Mouse (Mus musculus): ENCODE data around the gene Tm4sf20. TPM values are rescaled to one million over a fixed set of nuclear protein-coding genes. Genes with fewer than 3 reads are reported as not detected.
A peak's percentile ranks its signal among the peaks of the same experiment; 100 is the strongest.

Gene Tm4sf20
- total and polyA plus RNA-seq, 3 experiments, result not detected

DNA sequence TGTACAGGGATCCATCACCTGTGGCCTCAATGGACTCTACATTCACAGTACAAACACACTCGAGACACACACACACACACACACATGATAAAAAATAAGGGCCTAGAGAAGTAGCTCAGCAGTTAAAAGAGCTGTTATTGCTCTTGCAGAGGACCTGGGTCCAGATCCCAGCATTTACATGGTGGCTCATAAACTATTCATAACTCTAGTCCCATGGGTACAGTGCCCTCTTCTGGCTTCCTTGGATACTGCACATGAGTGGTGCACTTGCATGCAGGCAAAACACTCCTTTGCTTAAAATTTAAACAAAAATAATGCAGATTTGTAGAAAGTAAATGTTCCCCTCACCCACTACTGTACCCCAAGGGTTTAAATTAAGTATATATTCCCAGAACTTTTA, 8.7 kb downstream of the Tm4sf20 start:
- Histone ChIP-seq H3K4me1 (ENCODE audit: control insufficient read depth in 1 of 2, insufficient read depth in 2 of 2) (no peaks in the 10 kb centered on the region), H3K36me3 (replicated peaks in 1 of 2; ENCODE audit: control insufficient read depth in 1 of 2, insufficient read depth in 1 of 2, low read length in 1 of 2) (peaks cover 10 to 57% of the 10 kb centered on the region in 2 experiments), H3K9me3 (replicated peaks; ENCODE audit: low read length) (no peaks in the 10 kb centered on the region), H3K27ac (ENCODE audit: insufficient read depth, low read depth) (no peak overlapping the region), H3K4me3 (replicated peaks in 1 of 3; ENCODE audit: low read depth in 2 of 3, low read length in 2 of 3, poor library complexity in 1 of 3) (no peak overlapping the region), H3K27me3 (replicated peaks) (no peaks in the 10 kb centered on the region), H3K9ac (ENCODE audit: insufficient read depth, low read depth) (no peak overlapping the region), H3K4me2 (ENCODE audit: insufficient read depth, low read depth, poor library complexity, severe bottlenecking) (no peak overlapping the region), H3K79me2 (replicated peaks; ENCODE audit: control insufficient read depth, extremely low read depth, insufficient read depth, poor library complexity, severe bottlenecking) (no peaks in the 10 kb centered on the region)
- in situ Hi-C loops (cut with MboI; ENCODE audit: low pct_ligation_motif_present, low pct_unique_long_range_greater_than_20kb, low sequenced_read_pairs) (loop anchor here (25.0 kb wide), 1 partner anchor 197 kb away; no protein-coding TSS in a partner anchor), dilution Hi-C loops (cut with MboI; ENCODE audit: extremely low pct_ligation_motif_present, extremely low pct_unique_long_range_greater_than_20kb, low sequenced_read_pairs) (no loop called here)
- TF ChIP-seq ZKSCAN1 (IDR thresholded peaks at IDR 0.05; ENCODE audit: borderline replicate concordance, low read depth, low read length) (no peak), MXI1 (IDR thresholded peaks at IDR 0.05; ENCODE audit: low read depth, low read length) (no peak), RAD21 (IDR thresholded peaks at IDR 0.05; ENCODE audit: low read depth, low read length) (peak; percentile 27), ZNF384 (IDR thresholded peaks at IDR 0.05; ENCODE audit: low read depth, low read length) (no peak), TBP (conservative IDR thresholded peaks at IDR 0.05; ENCODE audit: low read depth, low read length) (no peak), RCOR1 (conservative IDR thresholded peaks at IDR 0.05; ENCODE audit: low read depth, low read length) (no peak), NELFE (IDR thresholded peaks at IDR 0.05; ENCODE audit: low read depth, low read length) (no peak), JUN (IDR thresholded peaks at IDR 0.05; ENCODE audit: insufficient read depth, low read depth, low read length) (no peak), GABPA (IDR thresholded peaks at IDR 0.05; ENCODE audit: insufficient replicate concordance, low read depth, low read length) (no peak), SMC3 (IDR thresholded peaks at IDR 0.05; ENCODE audit: low read depth, low read length) (0 out of 2 replicates have a peak, but pooled peaks have one; percentile 7), ELF1 (IDR thresholded peaks at IDR 0.05; ENCODE audit: low read depth, low read length) (no peak), HCFC1 (IDR thresholded peaks at IDR 0.05; ENCODE audit: low read depth, low read length) (no peak), BHLHE40 (IDR thresholded peaks at IDR 0.05; ENCODE audit: low read depth, low read length) (no peak), KAT2A (IDR thresholded peaks at IDR 0.05; ENCODE audit: insufficient replicate concordance, low read length) (no peak), MAZ (IDR thresholded peaks at IDR 0.05; ENCODE audit: low read depth, low read length) (no peak), CTCF (conservative IDR thresholded peaks at IDR 0.05 in 1 of 2, IDR thresholded peaks at IDR 0.05 in 1 of 2; ENCODE audit: low read depth in 2 of 2, low read length in 2 of 2) (peak; percentile 52 to 54), CHD2 (IDR thresholded peaks at IDR 0.05; ENCODE audit: low read length) (no peak), POLR2AphosphoS2 (IDR thresholded peaks at IDR 0.05; ENCODE audit: low read depth, low read length) (no peak), USF1 (IDR thresholded peaks at IDR 0.05; ENCODE audit: low read depth, low read length) (no peak), USF2 (conservative IDR thresholded peaks at IDR 0.05; ENCODE audit: low read depth, low read length) (no peak)
- peak; percentile 32 for DNase-seq (ENCODE audit: extremely low read depth)

DNA sequence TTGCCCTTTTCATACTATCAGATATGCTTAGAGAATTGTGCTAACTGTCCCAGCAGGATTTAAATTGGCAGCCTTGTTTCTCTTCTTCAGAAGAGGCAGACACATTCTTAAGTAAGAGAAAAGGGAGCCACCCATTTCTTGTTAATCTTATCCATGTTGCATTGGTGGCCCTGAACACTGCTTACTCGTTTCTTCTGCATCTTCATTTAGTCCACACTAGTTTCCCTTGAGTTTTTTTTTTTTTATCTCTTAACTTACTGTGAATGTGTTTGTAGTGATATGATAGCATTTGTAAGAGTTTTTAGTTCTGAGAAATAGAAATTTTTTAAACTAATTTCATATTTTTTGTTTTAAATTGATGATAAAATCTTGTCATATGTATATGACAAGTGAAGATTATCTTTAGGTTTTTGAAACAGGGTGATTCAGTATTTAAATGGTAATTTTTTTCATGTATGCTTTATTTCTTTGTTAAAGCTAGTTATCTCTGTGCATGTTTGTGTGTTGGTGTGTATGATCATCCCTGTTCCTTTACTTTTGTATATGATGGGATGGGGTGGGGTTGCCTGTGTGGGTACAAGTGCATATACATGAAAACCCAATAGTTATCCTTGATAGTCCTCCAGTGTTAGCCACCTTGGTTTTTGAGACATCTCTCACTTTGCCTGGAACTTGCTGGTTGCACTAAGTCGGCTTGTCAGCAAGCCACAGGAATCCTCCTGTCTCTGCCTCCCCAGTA, 20.4 kb downstream of the Tm4sf20 start:
- Histone ChIP-seq H3K9me3 (replicated peaks; ENCODE audit: low read length) (no peaks in the 10 kb centered on the region), H3K27me3 (replicated peaks) (no peaks in the 10 kb centered on the region), H3K4me1 (ENCODE audit: control insufficient read depth in 1 of 2, insufficient read depth in 2 of 2) (no peaks in the 10 kb centered on the region), H3K79me2 (replicated peaks; ENCODE audit: control insufficient read depth, extremely low read depth, insufficient read depth, poor library complexity, severe bottlenecking) (no peaks in the 10 kb centered on the region), H3K4me3 (replicated peaks in 1 of 3; ENCODE audit: low read depth in 2 of 3, low read length in 2 of 3, poor library complexity in 1 of 3) (no peak overlapping the region), H3K9ac (ENCODE audit: insufficient read depth, low read depth) (no peak overlapping the region), H3K36me3 (replicated peaks in 1 of 2; ENCODE audit: control insufficient read depth in 1 of 2, insufficient read depth in 1 of 2, low read length in 1 of 2) (peaks cover 19 to 69% of the 10 kb centered on the region in 2 experiments), H3K4me2 (ENCODE audit: insufficient read depth, low read depth, poor library complexity, severe bottlenecking) (no peak overlapping the region), H3K27ac (ENCODE audit: insufficient read depth, low read depth) (no peak overlapping the region)
- TF ChIP-seq ZKSCAN1 (IDR thresholded peaks at IDR 0.05; ENCODE audit: borderline replicate concordance, low read depth, low read length) (no peak), NRF1 (IDR thresholded peaks at IDR 0.05; ENCODE audit: low read depth, low read length) (no peak), HCFC1 (IDR thresholded peaks at IDR 0.05; ENCODE audit: low read depth, low read length) (no peak), ELF1 (IDR thresholded peaks at IDR 0.05; ENCODE audit: low read depth, low read length) (no peak), USF2 (conservative IDR thresholded peaks at IDR 0.05; ENCODE audit: low read depth, low read length) (no peak), JUND (conservative IDR thresholded peaks at IDR 0.05; ENCODE audit: low read depth, low read length) (no peak), MAX (IDR thresholded peaks at IDR 0.05; ENCODE audit: low read length) (no peak), SMC3 (IDR thresholded peaks at IDR 0.05; ENCODE audit: low read depth, low read length) (no peak), MYC (IDR thresholded peaks at IDR 0.05; ENCODE audit: low read depth, low read length) (no peak), MAZ (IDR thresholded peaks at IDR 0.05; ENCODE audit: low read depth, low read length) (no peak), CTCF (conservative IDR thresholded peaks at IDR 0.05 in 1 of 2, IDR thresholded peaks at IDR 0.05 in 1 of 2; ENCODE audit: low read depth in 2 of 2, low read length in 2 of 2) (no peak), TCF12 (IDR thresholded peaks at IDR 0.05; ENCODE audit: low read depth, low read length) (no peak), POLR2AphosphoS2 (IDR thresholded peaks at IDR 0.05; ENCODE audit: low read depth, low read length) (no peak), IRF4 (IDR thresholded peaks at IDR 0.05; ENCODE audit: low read depth, low read length) (no peak), RCOR1 (conservative IDR thresholded peaks at IDR 0.05; ENCODE audit: low read depth, low read length) (no peak), MEF2A (IDR thresholded peaks at IDR 0.05; ENCODE audit: borderline replicate concordance, low read depth, low read length) (no peak), CHD1 (IDR thresholded peaks at IDR 0.05; ENCODE audit: low read depth, low read length) (no peak), ZNF384 (IDR thresholded peaks at IDR 0.05; ENCODE audit: low read depth, low read length) (no peak), CHD2 (IDR thresholded peaks at IDR 0.05; ENCODE audit: low read length) (no peak), PAX5 (IDR thresholded peaks at IDR 0.05; ENCODE audit: low read length) (no peak)
- DNase-seq (ENCODE audit: extremely low read depth), result no peak
- dilution Hi-C loops (cut with MboI; ENCODE audit: extremely low pct_ligation_motif_present, extremely low pct_unique_long_range_greater_than_20kb, low sequenced_read_pairs) (no loop called here), in situ Hi-C loops (cut with MboI; ENCODE audit: low pct_ligation_motif_present, low pct_unique_long_range_greater_than_20kb, low sequenced_read_pairs) (no loop called here)
